Mouse (Mus musculus) midbrain, embryonic 14.5 days (tissue): Measurements from ENCODE around the gene Sfxn5. TPM values are rescaled to one million over a fixed set of nuclear protein-coding genes. Genes with fewer than 3 reads are reported as not detected.

ENCODE experiments used
- ATAC-seq: fragments of 200-750 bp; cut with Nextera tagmentation; 2 replicates; pipeline ENCODE4 v1.8.0; 2017; ENCODE audit warnings: moderate number of reproducible peaks, moderate library complexity; ENCODE audit not compliant: low FRiP score, low TSS enrichment
- DNase-seq: peaks from one replicate; pipeline ENCODE4 v3.0.0-alpha.2; 2015
- H3K27ac ChIP-seq: fragments of 300-500 bp; sonication (generic); replicated peaks from 2 replicates; pipeline ENCODE4 v1.5.1; 2014; ENCODE audit warnings: mild to moderate bottlenecking, low read depth, low read length, moderate library complexity
- H3K27me3 ChIP-seq: fragments of 300-500 bp; sonication (generic); 2 replicates; pipeline ENCODE4 v1.6.1; 2014; ENCODE audit warnings: low read length, control low read depth, mixed read lengths; ENCODE audit not compliant: control insufficient read depth, insufficient read depth
- H3K36me3 ChIP-seq: fragments of 300-500 bp; sonication (generic); 2 replicates; pipeline ENCODE4 v1.6.1; 2014; ENCODE audit warnings: low read length, control low read depth; ENCODE audit not compliant: control insufficient read depth, insufficient read depth
- H3K4me1 ChIP-seq: fragments of 300-500 bp; sonication (generic); 2 replicates; pipeline ENCODE4 v1.6.1; 2014; ENCODE audit warnings: mild to moderate bottlenecking, antibody characterized with exemption, low read length, control low read depth; ENCODE audit not compliant: control insufficient read depth, insufficient read depth
- H3K4me2 ChIP-seq: fragments of 300-500 bp; sonication (generic); 2 replicates; pipeline ENCODE4 v1.6.1; 2014; ENCODE audit warnings: mild to moderate bottlenecking, low read length, moderate library complexity
- H3K4me3 ChIP-seq: fragments of 300-500 bp; sonication (generic); replicated peaks from 2 replicates; pipeline ENCODE4 v1.5.1; 2014; ENCODE audit warnings: low read depth, low read length
- H3K9ac ChIP-seq: fragments of 300-500 bp; sonication (generic); replicated peaks from 2 replicates; pipeline ENCODE4 v1.6.1; 2014; ENCODE audit warnings: mild to moderate bottlenecking, low read length, moderate library complexity
- H3K9me3 ChIP-seq: fragments of 300-500 bp; sonication (generic); 2 replicates; pipeline ENCODE4 v1.6.1; 2016; ENCODE audit warnings: low read length, control low read depth, mixed read lengths; ENCODE audit not compliant: control insufficient read depth
- WGBS: fragments of 180-500 bp; shearing (Covaris S2); extraction: QIAGEN DNeasy Blood & Tissue Kit; methylation state at CpG from one replicate; pipeline ENCODE4 v1.1.7; 2014; 5-methylcytosine and 5-hydroxymethylcytosine counted together
- polyA plus RNA-seq: library from polyadenylated mRNA; unstranded; fragments of >200 nt; fragmentation: Nextera tagmentation; extraction: Ambion mirVana; gene quantifications from 2 replicates; pipeline ENCODE4 v1.2.1, GENCODE M21; 2014

The Sfxn5 gene
- polyA plus RNA-seq, 1 experiment from 2014 or later: 15.6 TPM

DNA sequence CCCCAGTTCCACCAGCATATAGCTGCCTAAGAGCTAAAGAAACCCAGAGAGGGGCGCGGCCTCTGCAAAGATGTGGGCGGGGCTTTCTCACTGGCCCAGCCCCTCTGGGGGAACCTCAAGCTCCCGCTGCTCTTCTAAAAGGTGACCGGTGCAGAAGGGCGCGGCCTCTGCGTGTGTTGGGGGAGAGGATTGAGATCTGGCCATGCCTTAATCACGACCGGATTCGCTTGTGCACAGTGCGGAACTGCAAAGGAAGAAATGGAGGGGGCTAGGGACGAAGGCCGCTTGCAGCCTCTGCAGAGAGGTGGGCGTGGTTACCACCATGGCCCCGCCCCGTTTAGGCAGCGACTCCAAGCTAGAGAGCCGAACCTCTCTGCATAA is 41.5 kb upstream of the Sfxn5 start:
- Histone ChIP-seq H3K27me3 (no peaks in the 10 kb centered on the region), H3K9me3 (no peaks in the 10 kb centered on the region), H3K9ac (peak overlapping the region; percentile 91), H3K4me3 (peak overlapping the region; percentile 79), H3K27ac (peak overlapping the region; percentile 78), H3K4me1 (peaks cover 23% of the 10 kb centered on the region), H3K36me3 (no peaks in the 10 kb centered on the region), H3K4me2 (peak overlapping the region; percentile 65)
- DNase-seq (peak; percentile 99), ATAC-seq (peak; percentile 97)
- WGBS: 1% methylated on average over 19 of the region's 19 CpGs

DNA sequence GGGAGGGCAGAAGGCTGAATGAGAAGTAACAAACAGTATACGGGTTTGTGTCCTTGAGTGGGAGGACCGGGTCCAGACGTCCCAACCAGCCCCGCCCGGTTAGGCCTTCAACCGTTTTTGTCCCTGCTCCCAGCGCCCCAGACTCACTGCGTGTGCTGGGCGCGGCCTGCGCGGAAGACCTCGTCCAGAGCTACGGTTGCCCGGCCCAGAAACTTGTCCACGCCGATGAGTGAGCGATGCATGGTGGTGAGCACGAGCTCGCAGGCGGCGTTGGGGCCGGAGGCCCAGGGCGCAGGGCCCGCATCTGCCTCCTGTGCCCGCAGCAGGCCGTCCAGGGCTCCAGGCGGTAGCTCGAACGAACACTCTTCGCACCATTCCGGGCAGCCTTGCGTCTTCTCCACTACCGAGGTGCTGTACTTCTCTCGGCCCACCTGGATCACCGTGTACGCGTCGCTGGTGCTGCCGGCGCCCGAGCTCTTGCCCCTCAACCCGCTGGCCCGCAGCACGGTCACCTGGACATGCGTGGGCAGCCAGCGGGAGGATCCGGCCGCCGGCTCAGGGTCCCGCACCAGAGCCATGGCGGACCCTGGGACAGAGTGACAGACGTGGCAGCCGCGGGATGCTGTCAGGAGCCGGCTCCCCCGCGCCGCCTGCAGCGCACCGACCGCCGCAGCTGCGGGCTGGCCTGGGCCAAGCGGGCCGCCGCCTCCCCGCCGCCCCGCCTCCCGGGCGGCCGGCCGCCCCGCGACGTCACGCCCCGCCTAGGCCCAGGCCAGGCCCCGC is 40.9 kb upstream of the Sfxn5 start, which contains the start of gene Rab11fip5:
Gene Rab11fip5 (minus strand): TSS at position 684 of the 783 bp plus-strand sequence.
- no peaks in the 10 kb centered on the region for H3K36me3 ChIP-seq
- peak within 1 kb of the TSS; percentile 79 for H3K4me3 ChIP-seq
- H3K27ac ChIP-seq: peak within 1 kb of the TSS; percentile 78
- no peaks in the 10 kb centered on the region for H3K27me3 ChIP-seq
- DNase-seq (peak; percentile 62), ATAC-seq (peak; percentile 46)
- H3K9me3 ChIP-seq: no peaks in the 10 kb centered on the region
- H3K4me2 ChIP-seq: peak within 1 kb of the TSS; percentile 65
- peak within 1 kb of the TSS; percentile 91 for H3K9ac ChIP-seq
- WGBS: 1% methylated on average over 79 of the region's 80 CpGs
- peaks cover 23% of the 10 kb centered on the region for H3K4me1 ChIP-seq

DNA sequence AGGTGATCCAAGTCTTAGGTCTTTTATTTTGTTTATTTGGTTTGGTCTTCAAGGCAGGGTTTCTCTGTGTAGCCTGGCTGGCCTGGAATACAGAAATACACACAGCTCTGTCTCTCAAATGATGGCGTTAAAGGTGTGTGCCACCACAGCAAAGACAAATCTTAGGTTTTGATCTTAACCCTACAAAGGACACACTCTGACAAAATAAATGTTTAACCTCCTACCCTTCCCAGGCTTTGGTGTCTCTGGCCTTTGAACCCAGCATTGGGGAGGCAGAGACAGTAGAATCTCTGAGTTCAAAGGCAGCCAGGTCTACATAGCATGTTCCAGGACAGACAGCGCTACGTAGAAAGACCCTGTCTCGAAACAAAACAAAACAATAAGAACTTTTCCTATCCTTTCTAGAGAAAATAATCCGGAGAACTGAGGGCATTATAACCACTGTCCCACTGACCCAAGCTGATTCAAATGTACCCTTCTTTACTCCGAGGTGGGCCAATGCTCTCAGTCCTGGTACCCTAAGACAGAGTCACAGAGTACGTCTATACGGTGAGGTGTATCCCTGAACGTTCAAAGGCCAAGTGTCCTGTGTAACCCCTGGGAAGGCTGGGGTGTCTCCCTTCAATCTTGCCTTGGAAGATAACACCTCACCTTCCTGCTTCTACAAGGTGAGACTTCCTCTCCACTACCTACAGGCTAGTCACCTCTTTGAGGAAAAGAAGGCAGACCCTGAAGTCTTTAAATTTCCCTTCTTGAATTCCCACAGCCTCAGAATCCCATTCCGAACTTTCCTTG is 40.0 kb upstream of the Sfxn5 start:
- peak overlapping the region; percentile 91 for H3K9ac ChIP-seq
- DNase-seq: no peak
- ATAC-seq: no peak
- peak overlapping the region; percentile 65 for H3K4me2 ChIP-seq
- peak overlapping the region; percentile 79 for H3K4me3 ChIP-seq
- WGBS: 85% methylated on average over 10 of the region's 10 CpGs
- H3K27me3 ChIP-seq: no peaks in the 10 kb centered on the region
- H3K27ac ChIP-seq: no peak overlapping the region
- H3K4me1 ChIP-seq: peaks cover 23% of the 10 kb centered on the region
- no peaks in the 10 kb centered on the region for H3K36me3 ChIP-seq
- no peaks in the 10 kb centered on the region for H3K9me3 ChIP-seq

DNA sequence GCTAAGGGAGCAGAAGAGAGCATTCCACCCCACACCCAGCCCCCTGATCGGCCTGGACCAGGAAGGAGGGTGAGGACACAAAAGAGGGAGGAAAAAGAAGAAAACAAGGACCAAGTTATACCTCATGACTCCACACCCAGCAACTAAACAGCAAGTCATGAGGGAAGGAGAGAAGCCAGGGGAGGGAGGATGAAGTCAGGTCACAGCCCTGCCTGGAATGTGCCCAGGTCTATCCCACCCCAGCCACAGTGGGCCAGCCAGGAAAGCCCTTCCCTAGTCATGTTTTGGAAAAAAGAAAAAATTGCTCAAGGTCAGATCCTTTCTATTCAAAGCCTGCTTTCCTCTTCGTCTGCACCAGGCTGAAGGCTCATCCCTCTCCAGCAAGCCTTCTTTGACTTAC is 39.3 kb upstream of the Sfxn5 start:
- Histone ChIP-seq H3K9ac (no peak overlapping the region; the same call in 1 of the 2 replicates), H3K4me3 (peak overlapping the region; percentile 8; the same call in 1 of the 2 replicates)
- 88% methylated on average over 2 of the region's 2 CpGs for WGBS

DNA sequence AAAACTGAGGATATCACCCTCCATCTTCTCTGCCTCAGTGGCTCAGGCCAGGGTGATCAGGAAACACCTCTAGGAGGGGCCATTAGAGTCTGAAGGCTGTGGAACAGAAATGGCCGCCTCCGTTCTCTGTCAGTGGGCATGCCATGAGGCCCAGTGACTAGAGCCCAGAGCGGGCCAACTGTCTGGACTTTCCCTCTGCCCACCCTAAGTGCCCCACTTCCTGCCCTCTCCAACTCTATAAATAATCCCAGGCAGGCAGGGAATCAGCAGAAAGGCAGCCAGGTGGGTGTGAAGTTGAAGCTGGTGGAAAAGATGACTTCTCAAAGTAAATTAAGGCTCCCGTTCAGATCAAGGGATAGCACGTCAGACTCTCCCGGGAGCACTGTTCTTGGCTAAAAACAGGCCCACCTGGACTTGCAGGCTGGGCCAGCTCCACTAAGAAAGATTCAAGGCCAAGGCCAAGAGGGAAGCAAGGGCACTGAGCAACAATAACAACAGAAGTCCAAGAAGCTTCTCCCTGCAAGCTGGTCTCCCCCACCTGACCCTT is 38.7 kb upstream of the Sfxn5 start:
- H3K4me1 ChIP-seq: peaks cover 23% of the 10 kb centered on the region
- H3K4me2 ChIP-seq: peak overlapping the region; percentile 65
- 86% methylated on average over 6 of the region's 6 CpGs for WGBS

More for the DNA sequence above, 39.3 kb upstream of the Sfxn5 start:
- ATAC-seq (no peak), DNase-seq (no peak)
- Histone ChIP-seq H3K4me1 (peaks cover 23% of the 10 kb centered on the region), H3K27ac (no peak overlapping the region), H3K4me2 (peak overlapping the region; percentile 65), H3K36me3 (no peaks in the 10 kb centered on the region), H3K9me3 (no peaks in the 10 kb centered on the region), H3K27me3 (no peaks in the 10 kb centered on the region)

DNA sequence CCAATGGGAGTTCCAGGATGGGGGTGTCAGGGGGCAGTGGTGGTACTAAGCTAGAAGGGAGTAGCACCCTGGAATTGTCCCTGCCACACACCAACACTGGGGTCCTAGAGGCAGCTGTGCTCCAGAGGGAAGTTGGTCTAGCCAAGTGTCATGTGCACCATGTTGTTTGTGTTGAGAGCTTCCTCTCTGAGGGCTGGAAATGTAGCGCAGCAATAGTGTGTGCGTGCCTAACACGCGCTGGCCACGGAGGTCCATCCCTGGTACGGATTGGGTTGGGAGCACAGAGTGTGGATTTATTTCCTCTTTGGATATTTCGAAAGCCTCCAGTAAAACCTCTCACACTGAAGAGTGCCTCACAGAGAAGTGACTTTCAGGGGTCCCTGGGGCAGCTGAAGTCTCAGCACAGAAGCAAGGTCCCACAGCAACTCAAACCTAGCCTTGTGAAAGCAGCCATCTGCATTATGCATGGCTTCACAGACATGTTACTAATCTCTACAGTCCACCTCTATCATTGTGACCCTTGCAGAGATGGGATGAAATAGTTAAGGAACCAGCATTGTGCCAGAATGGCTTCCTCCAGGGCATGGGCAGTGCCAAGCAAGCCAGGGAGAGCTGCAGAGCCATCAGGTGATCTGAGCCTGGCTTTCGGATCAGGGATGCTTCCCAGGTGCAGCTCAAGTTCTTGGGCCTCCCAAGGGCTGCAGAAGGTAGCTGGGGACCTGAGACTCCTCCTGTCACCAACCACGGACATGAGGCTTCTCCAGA is 37.6 kb upstream of the Sfxn5 start:
- Histone ChIP-seq H3K4me2 (no peak overlapping the region), H3K27ac (no peak overlapping the region), H3K9me3 (no peaks in the 10 kb centered on the region), H3K9ac (no peak overlapping the region), H3K4me3 (no peak overlapping the region), H3K36me3 (no peaks in the 10 kb centered on the region), H3K4me1 (peaks cover 29% of the 10 kb centered on the region), H3K27me3 (no peaks in the 10 kb centered on the region)
- 89% methylated on average over 9 of the region's 9 CpGs for WGBS
- ATAC-seq (no peak), DNase-seq (no peak)

More for the DNA sequence above, 38.7 kb upstream of the Sfxn5 start:
- ATAC-seq: no peak
- Histone ChIP-seq H3K9me3 (no peaks in the 10 kb centered on the region), H3K9ac (no peak overlapping the region; the same call in 1 of the 2 replicates), H3K27ac (no peak overlapping the region), H3K4me3 (peak overlapping the region; percentile 8; the same call in 1 of the 2 replicates), H3K36me3 (no peaks in the 10 kb centered on the region), H3K27me3 (no peaks in the 10 kb centered on the region)
- no peak for DNase-seq

DNA sequence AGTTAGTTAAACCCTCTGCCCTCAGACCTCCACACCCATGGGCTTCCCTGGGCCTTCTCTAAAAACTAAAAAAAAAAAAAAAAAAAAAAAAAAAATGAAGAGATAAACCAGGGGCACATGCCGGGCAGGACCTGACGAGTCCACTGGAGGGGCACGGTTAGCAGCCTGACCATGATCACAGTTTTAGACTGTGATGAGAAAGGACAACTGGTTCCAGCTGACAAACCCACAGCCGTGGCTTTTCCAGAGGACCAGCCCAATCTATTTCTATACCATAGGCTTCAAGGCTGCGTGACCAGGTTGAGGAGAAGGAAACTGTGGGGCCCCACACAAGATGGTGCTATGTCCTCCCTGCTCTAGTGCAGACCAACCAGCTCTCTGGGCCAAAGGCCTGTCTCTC is 36.8 kb upstream of the Sfxn5 start:
- no peaks in the 10 kb centered on the region for H3K9me3 ChIP-seq
- no peak overlapping the region for H3K4me2 ChIP-seq
- no peaks in the 10 kb centered on the region for H3K27me3 ChIP-seq
- H3K36me3 ChIP-seq: no peaks in the 10 kb centered on the region
- H3K9ac ChIP-seq: no peak overlapping the region
- 90% methylated on average over 5 of the region's 5 CpGs for WGBS
- H3K4me3 ChIP-seq: no peak overlapping the region
- H3K27ac ChIP-seq: no peak overlapping the region
- no peak for ATAC-seq
- H3K4me1 ChIP-seq: peaks cover 29% of the 10 kb centered on the region
- no peak for DNase-seq

DNA sequence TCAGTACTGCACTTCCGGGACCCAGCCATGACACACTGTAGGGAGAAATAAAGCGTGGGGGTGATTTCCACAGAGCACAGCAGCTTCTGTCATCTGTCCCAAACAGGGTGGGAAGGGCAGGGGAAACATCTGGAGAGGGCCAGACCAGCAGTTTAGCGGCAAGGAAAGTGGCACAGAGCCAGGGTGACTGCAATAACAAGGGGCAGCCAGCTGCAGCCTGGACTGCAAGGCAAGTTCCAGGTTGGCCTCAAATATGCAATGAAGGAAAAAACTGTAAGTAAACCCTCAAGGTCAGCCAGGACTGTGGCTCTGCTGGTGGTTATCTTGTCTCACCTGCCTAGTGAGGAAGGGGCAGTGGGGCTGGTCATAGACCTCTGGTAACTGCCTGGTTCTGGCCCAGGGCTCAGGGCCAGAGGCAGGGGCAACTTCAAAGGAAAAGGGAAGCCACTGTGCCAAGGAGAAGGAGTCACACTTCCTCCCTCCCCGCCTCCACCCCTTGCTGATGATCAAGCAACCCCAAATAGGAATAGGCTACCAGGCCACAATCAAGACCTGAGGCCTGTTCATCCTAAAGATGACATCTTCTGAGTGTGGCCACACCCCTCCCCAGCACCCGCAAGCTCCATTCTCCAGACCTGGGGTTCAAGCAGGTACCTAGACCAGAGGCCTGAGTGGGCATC is 36.1 kb upstream of the Sfxn5 start:
- DNase-seq: peak; percentile 21
- no peak for ATAC-seq
- H3K4me1 ChIP-seq: peaks cover 29% of the 10 kb centered on the region
- no peaks in the 10 kb centered on the region for H3K9me3 ChIP-seq
- 90% methylated on average over 5 of the region's 5 CpGs for WGBS
- H3K27ac ChIP-seq: no peak overlapping the region
- no peak overlapping the region for H3K4me3 ChIP-seq
- no peak overlapping the region for H3K9ac ChIP-seq
- no peaks in the 10 kb centered on the region for H3K27me3 ChIP-seq
- no peak overlapping the region for H3K4me2 ChIP-seq
- H3K36me3 ChIP-seq: no peaks in the 10 kb centered on the region
